Mouse (Mus musculus): ENCODE data around the gene Lbp. TPM values are rescaled to one million over a fixed set of nuclear protein-coding genes. Genes with fewer than 3 reads are reported as not detected.

Lbp gene
- polyA plus RNA-seq, 1 experiment from 2014 or later = 75.1 TPM

DNA sequence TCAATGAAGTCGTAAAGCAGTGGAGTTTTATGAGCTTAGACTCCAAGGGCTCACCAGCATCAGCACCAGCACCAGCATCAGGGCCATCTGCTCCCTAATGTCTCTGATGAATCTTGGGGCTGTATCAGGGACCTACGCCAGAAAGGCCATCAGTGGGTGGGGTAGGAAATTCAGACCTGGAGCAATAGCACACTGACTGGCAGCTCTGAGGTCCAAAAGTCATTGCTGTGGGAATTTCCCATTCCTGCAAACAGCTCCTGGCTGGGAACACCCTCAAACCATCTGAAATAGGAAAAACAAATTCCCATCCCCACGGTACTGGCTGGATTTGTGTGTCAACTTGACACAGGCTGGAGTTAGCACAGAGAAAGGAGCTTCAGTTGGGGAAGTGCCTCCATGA lies 3.5 kb upstream of the Lbp start:
- no peaks in the 10 kb centered on the region for H3K27me3 ChIP-seq
- POLR2A ChIA-PET = interaction anchor here (1.2 kb wide), 1 partner anchor 18 kb away, joined by 3 read pairs; no protein-coding TSS in a partner anchor
- in situ Hi-C loops (cut with MboI; ENCODE audit: low pct_unique_long_range_greater_than_20kb) = no loop called here
- no peak for TF ChIP-seq CTCF (IDR thresholded peaks at IDR 0.05)
- no peak for ATAC-seq
- no peak for DNase-seq (ENCODE audit: low read depth, low spot score)
- CTCF ChIA-PET = interaction anchor here (0.7 to 3.9 kb wide), 3 partner anchors 13 to 108 kb away, joined by 3 to 15 read pairs (median 3); no protein-coding TSS in a partner anchor

DNA sequence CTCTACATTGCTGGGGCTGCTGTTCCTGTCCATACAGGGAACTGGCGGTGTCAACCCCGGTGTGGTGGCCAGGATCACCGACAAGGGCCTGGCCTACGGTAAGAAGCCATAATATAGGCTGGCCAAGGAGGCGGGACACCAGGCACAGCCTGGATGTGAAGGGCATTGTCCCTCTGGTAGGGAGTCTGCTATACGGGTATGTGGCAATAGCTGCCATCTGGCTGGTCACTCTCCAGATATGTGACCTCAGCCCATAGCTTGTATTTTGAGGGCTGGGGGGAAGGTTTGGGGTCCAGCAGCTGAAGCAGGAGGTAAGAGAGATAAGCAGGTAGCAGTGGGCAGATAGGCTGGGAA lies 380 bp downstream of the Lbp start:
- ChIA-PET CTCF (interaction anchor here (1.3 to 2.4 kb wide), 4 partner anchors 9 to 96 kb away, joined by 4 to 14 read pairs (median 6); no protein-coding TSS in a partner anchor), POLR2A (no interaction called here)
- peak; percentile 35 for ATAC-seq
- no peaks in the 10 kb centered on the region for H3K27me3 ChIP-seq
- no peak for DNase-seq (ENCODE audit: low read depth, low spot score)
- in situ Hi-C loops (cut with MboI; ENCODE audit: low pct_unique_long_range_greater_than_20kb) = no loop called here
- TF ChIP-seq CTCF (IDR thresholded peaks at IDR 0.05) = no peak

DNA sequence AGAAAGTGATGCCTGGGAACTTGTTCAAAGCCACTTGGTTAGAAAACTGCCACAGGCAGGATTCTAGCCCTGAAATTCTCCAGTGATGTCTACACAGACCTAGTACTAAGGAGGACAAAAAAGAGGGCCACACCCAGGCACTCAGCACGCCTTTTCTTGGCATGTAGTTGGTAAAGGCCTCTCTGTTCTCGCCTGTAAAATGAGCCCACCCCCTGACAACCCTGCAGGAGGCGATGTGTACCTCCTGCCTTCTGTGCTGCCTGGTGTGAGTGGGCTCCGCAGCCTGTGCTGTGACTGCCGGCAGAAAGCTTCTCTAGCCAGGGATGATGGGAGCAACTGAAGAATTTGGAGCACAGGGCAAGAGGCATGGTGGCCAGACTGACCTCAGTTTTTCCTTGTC lies 2.0 kb downstream of the Lbp start:
- DNase-seq (ENCODE audit: low read depth, low spot score) = no peak
- ATAC-seq = no peak
- ChIA-PET POLR2A (no interaction called here), CTCF (no interaction called here)
- TF ChIP-seq CTCF (IDR thresholded peaks at IDR 0.05) = no peak
- no peaks in the 10 kb centered on the region for H3K27me3 ChIP-seq
- in situ Hi-C loops (cut with MboI; ENCODE audit: low pct_unique_long_range_greater_than_20kb) = no loop called here

DNA sequence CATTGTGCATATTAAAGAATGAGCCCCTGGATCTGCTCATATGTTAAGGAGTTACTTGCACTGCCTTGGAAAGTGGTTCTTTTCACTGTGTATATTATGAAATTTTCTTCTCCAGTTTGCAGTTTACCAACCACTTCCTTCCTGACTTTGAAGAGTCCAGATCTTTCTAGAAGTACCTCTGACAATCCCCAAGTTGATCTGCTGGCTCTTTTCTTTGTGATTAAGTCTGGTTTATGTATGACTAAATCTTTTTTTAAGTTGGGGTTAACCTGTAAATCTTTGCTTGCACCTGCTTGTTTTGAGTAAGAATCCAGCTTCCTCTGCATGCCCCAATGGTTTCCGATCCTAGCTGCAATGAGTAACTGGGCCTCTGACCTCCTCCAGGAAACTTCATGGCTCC lies 6.8 kb downstream of the Lbp start:
- TF ChIP-seq CTCF (IDR thresholded peaks at IDR 0.05) = no peak
- POLR2A ChIA-PET = no interaction called here
- no peaks in the 10 kb centered on the region for H3K27me3 ChIP-seq
- no peak for DNase-seq (ENCODE audit: low read depth, low spot score)
- CTCF ChIA-PET = interaction anchor here (6.2 kb wide), 1 partner anchor 28 kb away, joined by 41 read pairs; no protein-coding TSS in a partner anchor
- in situ Hi-C loops (cut with MboI; ENCODE audit: low pct_unique_long_range_greater_than_20kb) = no loop called here
- ATAC-seq = no peak

DNA sequence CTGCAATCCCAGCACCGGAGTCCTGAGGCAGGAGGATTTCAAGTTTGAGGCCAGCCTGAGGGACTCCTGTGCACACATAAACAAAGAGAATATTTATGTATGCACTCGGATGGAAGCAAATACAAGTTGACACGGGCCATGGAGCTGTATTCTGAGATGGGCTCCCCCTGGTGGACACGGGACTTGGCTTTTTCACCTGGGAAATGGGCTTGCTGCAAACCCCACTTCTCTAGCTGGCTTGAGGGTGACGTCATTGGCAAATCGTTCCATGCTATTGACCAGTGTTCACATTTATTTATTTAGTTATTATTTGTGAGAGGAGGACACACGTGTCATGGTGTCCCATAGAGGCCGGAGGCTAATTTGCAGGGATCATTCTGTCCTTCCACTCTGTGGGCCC lies 10.1 kb downstream of the Lbp start:
- H3K27me3 ChIP-seq = no peaks in the 10 kb centered on the region
- ATAC-seq (no peak), DNase-seq (ENCODE audit: low read depth, low spot score) (no peak)
- TF ChIP-seq CTCF (IDR thresholded peaks at IDR 0.05) = no peak
- in situ Hi-C loops (cut with MboI; ENCODE audit: low pct_unique_long_range_greater_than_20kb) = no loop called here
- POLR2A ChIA-PET = interaction anchor here (0.9 kb wide), 2 partner anchors 22 to 102 kb away, joined by 3 to 4 read pairs; no protein-coding TSS in a partner anchor
- CTCF ChIA-PET = interaction anchor here (0.8 to 6.2 kb wide), 16 partner anchors 9 to 113 kb away, joined by 3 to 41 read pairs (median 4); partner anchors contain the start of gene Lbp

DNA sequence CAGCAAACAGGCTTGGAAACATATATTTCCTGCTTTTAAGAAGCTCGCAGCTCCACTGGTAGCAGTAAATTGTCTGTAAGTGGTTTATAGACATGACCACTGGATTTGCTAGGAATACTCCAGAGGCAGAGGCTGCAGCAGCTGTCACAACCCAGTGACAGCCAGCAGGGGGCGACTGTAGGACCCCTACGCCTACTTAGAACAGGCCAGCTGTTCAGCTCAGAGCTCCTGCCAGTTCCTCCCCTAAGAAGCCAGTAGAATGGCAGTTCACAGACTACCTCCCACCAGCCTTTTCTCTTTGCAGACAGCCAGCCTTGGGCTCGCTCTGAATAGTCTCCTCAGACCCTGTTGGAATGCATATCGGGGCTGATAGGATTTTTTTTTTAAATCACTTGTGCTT lies 10.7 kb downstream of the Lbp start:
- DNase-seq (ENCODE audit: low read depth, low spot score) = no peak
- no peak for TF ChIP-seq CTCF (IDR thresholded peaks at IDR 0.05)
- ChIA-PET CTCF (interaction anchor here (0.8 to 6.2 kb wide), 14 partner anchors 8 to 114 kb away, joined by 3 to 41 read pairs (median 4); partner anchors contain the start of gene Lbp), POLR2A (interaction anchor here (0.9 kb wide), 1 partner anchor 103 kb away, joined by 3 read pairs; no protein-coding TSS in a partner anchor)
- H3K27me3 ChIP-seq = no peaks in the 10 kb centered on the region
- in situ Hi-C loops (cut with MboI; ENCODE audit: low pct_unique_long_range_greater_than_20kb) = no loop called here
- ATAC-seq = no peak

DNA sequence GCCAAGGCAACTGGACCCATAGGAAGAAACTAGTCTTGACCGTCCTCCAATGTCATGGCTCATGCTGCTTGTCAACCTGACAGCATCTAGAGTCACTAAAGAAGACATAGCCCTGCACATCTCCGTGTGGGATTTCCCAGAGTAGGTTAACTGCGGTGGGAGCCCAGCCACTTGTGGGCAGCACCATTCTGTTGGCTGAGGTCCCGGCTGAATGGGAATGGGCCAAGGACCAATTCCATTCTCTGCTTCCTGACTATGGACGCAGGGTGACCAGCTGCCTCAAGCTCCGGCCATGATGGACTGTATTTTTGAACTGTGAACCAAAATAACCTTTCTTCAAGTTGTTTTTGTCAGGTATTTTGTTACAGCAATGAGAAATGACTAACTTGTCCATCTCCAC lies 15.3 kb downstream of the Lbp start:
- DNase-seq (ENCODE audit: low read depth, low spot score) (no peak), ATAC-seq (no peak)
- in situ Hi-C loops (cut with MboI; ENCODE audit: low pct_unique_long_range_greater_than_20kb) = no loop called here
- TF ChIP-seq CTCF (IDR thresholded peaks at IDR 0.05) = no peak
- no peaks in the 10 kb centered on the region for H3K27me3 ChIP-seq
- ChIA-PET CTCF (no interaction called here), POLR2A (no interaction called here)

DNA sequence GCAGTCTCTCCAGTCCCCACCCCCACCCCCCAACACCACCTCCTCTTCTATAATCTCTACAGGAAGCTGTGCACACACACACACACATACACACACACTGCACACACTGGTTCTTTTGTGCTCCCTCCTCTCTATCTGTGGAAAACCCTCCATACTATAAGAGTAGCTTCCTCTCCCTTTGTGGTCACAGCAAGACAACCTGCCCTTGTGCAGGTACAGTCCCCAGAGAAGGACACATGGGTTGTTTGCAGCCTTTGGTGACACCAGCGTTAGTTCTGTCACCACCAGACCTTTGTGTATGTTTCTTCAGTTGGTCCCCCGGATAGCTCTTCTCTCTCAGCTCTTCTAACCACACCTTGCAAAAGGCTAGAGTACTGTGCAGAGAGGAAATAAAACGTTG lies 16.6 kb downstream of the Lbp start:
- POLR2A ChIA-PET = interaction anchor here (0.6 kb wide), 1 partner anchor 422 kb away, joined by 3 read pairs; no protein-coding TSS in a partner anchor
- CTCF ChIA-PET = no interaction called here
- in situ Hi-C loops (cut with MboI; ENCODE audit: low pct_unique_long_range_greater_than_20kb) = no loop called here
- TF ChIP-seq CTCF (IDR thresholded peaks at IDR 0.05) = no peak
- H3K27me3 ChIP-seq = no peaks in the 10 kb centered on the region
- DNase-seq (ENCODE audit: low read depth, low spot score) (no peak), ATAC-seq (no peak)

DNA sequence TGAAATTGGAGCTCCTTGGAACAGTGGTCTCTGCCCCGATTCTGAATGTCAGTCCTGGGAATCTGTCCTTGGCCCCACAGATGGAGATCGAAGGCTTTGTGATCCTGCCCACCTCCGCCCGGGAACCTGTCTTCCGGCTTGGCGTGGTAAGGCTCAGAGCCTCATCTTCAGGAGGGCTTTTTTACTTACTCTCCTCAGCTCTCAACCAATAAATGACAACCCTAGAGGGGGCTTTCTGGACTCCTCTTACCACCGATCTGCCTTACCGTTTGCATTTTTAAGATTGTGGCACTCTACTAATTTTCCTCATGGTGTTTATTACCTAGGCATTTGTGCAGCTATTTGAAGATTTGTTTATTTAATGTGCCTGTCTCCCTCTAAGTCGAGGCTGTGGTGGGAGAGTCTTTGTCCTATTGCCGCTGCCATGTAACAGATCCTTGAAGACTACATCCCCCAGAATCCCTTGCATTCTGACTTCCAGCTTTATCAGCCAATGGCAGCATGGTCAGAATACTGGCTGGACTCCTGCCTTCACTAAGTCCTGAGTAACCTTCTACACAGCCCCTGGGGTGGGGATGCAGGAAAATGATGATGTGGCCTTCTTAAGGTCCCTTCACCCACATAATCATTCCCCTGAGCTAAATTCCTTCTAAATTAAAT lies 18.4 kb downstream of the Lbp start:
- POLR2A ChIA-PET = no interaction called here

DNA sequence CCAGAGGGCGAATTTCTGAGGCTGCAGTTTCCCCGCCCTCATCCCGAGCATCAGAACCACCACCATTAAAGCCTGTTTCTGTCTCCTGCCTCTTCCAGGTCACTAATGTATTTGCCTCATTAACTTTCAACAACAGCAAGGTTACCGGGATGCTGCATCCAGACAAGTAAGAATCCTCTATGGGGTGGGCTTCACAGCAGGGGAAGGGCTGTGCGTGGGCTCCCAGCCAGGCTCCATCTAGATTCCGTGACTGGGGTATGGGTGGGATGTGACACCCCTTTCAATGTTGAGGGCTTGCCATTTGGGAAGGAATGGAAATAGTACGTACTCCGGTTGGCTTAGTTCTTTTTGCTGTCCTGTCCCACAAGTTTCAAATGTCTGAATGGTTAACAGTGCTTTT lies 19.3 kb downstream of the Lbp start:
- POLR2A ChIA-PET = no interaction called here

More for the DNA sequence above, 18.4 kb downstream of the Lbp start:
- CTCF ChIA-PET = interaction anchor here (1.1 to 1.9 kb wide), 4 partner anchors 8 to 23 kb away, joined by 3 to 11 read pairs (median 4); no protein-coding TSS in a partner anchor
- no peaks in the 10 kb centered on the region for H3K27me3 ChIP-seq
- DNase-seq (ENCODE audit: low read depth, low spot score) (no peak), ATAC-seq (no peak)
- TF ChIP-seq CTCF (IDR thresholded peaks at IDR 0.05) = no peak
- in situ Hi-C loops (cut with MboI; ENCODE audit: low pct_unique_long_range_greater_than_20kb) = no loop called here

DNA sequence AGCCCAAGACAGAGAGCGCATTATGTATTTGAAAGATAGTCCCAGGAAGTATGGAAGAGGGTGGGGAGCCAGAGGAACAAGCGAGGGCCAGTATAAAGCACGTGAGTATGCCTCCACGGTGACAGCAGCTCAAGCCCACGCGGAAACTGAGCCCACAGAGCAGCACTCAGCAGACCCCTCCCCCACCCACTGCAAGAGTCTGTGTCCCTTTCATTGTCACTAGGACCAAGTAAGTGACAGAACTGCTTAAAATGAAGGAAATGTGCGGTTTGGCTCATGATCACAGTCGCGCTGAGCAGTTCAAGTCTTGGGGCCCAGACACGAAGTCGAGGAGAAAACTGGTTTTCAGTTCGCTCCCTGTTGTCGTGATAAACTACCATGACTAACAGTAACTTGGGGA lies 28.1 kb downstream of the Lbp start:
- in situ Hi-C loops (cut with MboI; ENCODE audit: low pct_unique_long_range_greater_than_20kb) = no loop called here
- H3K27me3 ChIP-seq = no peaks in the 10 kb centered on the region
- no peak for DNase-seq (ENCODE audit: low read depth, low spot score)
- no peak for ATAC-seq
- ChIA-PET CTCF (interaction anchor here (0.6 to 1.3 kb wide), 3 partner anchors 10 to 123 kb away, joined by 3 to 4 read pairs (median 3); no protein-coding TSS in a partner anchor), POLR2A (no interaction called here)
- TF ChIP-seq CTCF (IDR thresholded peaks at IDR 0.05) = no peak

More for the DNA sequence above, 19.3 kb downstream of the Lbp start:
- in situ Hi-C loops (cut with MboI; ENCODE audit: low pct_unique_long_range_greater_than_20kb) = no loop called here
- H3K27me3 ChIP-seq = no peaks in the 10 kb centered on the region
- DNase-seq (ENCODE audit: low read depth, low spot score) (no peak), ATAC-seq (no peak)
- CTCF ChIA-PET = interaction anchor here (1.9 kb wide), 1 partner anchor 9 kb away, joined by 11 read pairs; no protein-coding TSS in a partner anchor
- TF ChIP-seq CTCF (IDR thresholded peaks at IDR 0.05) = no peak

Measured in Patski (cell line).